Mouse (Mus musculus) left cerebral cortex, postnatal 25 days (tissue): Measurements from ENCODE around the gene Triobp. TPM values are rescaled to one million over a fixed set of nuclear protein-coding genes. Genes with fewer than 3 reads are reported as not detected.

Experiments used
- DNase-seq, 2 experiments: peaks; one replicate each; pipeline ENCODE4 v3.0.0; 2022; ENCODE audit warnings: low spot score in 2 of 2, mixed read lengths in 1 of 2
- intact Hi-C: fragments of 180-260 bp; cut with DNase I; formaldehyde crosslinking; loops from one replicate; pipeline ENCODE4 v1.15.1; 2025
- total RNA-seq, 2 experiments: library from RNA; stranded (reverse); gene quantifications; 2 replicates each; pipeline ENCODE4 v1.2.3; 2021

Gene Triobp
- total RNA-seq, 2 experiments from 2014 or later: 16.4 to 16.8 TPM

DNA sequence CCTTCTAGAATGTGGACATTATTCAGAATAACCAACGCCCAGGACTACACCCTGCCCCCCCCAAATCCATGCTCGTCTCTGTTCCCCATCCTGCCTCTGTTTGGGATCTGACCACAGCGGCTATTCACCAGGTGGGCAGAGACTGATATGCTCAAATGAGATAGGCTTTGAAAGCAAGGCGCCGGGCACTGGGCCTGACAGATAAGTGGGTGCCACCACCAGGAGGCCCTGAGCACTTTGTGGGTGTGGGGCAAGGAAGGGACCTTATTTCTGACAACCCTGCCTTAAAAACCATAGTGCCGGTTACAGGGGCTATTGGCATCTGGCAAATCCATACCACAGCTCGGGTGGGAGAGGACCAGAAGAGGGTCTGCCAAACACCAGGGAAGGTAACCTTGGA lies 24.8 kb upstream of the Triobp start:
- intact Hi-C loops: no loop called here
- DNase-seq: no peak

DNA sequence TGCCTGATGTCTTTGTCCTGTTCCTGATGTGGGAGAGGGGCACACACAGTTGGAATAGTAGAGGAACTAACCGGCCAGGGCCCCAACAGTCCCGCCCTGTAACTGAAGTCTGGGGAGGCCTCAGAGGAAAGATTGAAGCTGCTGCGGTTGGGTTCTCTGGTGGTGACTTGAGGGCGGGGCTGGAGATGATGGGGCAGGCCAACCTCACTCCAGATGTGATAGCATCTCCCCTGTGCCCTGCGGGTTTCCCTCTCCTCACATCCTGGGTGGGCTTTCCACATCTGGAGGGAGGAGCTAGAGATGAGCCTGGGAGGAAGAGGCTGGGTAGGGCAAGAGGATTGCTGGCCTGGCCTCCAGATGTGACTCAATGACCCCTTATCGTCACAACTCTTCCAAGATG lies 23.9 kb upstream of the Triobp start:
- DNase-seq: no peak
- intact Hi-C loops: no loop called here

DNA sequence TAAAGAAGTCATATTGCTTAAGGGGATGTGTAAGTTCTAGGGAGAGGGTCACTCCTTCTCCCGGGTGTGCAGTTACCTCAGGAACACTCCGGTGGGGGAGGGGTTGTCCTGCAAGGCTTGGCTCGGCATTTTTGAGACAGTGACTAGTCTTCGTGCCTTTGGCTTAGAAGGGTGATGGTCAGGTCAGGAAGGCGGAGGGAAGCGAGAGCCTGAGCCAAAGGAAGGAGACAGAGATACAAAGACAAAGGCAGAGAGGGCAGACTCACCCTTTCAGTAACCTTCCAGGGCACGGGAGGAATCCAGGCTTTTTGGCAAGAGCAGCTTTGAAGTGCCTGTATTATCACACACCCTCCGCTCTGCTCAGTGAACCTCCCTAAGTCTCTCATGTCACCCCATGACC lies 22.4 kb upstream of the Triobp start:
- no peak for DNase-seq
- intact Hi-C loops: no loop called here

DNA sequence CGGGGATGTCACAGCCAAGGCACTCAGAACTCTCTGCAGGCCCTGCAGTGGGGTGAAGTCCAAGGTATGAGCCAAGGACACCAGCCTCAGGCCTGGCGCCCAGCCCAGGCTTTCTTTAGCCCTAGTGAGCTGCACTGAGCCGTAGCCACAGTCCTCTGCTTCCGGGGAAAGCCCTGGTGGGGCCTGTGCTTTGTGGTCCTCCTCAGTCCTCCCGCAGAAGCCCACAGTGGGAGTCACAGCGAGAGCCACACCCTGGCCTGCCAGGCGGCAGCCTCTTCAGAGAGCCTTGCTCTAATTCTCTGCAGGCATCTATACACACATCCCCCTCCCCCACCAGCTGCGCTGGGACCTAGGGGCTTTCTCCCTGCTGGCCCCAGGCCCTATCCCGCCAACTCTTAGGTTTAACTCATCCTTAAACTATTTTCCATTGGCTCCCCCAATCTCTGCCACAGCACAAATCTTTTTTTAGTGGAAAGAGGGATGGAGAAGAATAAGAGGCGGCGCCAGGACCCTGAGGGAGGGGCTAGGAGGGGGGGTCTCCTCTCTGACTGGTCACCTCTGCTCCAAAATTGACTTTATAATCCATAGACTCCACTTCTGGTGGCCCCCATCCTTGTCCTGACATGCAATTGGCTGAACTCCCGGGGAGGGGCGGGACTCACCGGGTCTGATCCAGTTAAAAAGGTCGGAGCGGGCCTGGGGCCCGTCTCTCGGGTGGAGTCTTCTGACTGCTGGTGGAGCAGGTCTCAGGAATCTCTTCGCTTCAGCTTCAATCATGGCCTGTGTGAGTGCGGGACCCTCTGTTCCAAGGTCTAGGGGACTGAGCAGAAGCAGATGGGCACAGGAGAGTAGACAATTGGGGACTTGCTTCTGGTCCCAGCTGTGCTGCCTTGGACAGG lies 21.3 kb upstream of the Triobp start, which contains the start of gene Lgals1:
Gene Lgals1, plus strand, starts transcription at position 705 of the 899 bp plus-strand sequence.
- intact Hi-C loops: no loop called here
- DNase-seq: peak; percentile 50 to 54

DNA sequence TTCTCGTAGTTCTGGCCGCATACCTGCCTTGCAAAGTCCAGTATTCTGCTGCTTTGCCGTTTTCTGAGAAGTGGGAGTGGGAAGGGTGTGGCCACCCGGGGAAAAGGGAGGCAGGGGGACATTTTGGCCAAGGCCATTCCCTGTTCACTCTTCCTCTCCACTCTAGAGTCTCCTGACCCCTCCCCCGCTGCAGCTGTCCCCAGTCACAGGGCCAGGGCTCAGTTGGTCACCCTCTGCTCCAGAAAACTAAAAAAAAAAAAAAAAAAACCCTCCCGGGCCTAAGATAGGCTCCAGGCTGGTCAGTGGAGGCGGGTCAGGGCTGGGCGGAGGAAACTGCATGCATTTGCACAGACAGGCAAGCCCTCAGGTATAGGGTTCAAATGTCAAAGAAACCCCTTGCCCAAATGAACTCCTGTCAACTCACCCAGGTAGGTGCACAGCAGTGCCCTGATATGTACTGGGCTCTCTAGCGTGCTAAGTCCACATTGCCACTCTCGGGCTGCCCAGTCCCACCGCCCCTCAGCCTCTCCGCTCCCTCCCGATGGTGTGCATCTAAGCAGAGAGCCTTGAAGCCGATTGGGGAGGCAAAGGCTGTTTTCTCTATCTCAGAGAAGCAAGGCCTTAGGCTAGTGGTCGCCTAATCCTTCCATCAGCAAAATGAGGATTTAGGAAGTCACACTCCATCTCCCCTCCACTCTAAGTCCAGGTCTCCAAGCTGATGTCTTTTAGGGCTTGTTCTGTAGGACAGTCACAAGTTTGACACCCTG lies 20.3 kb upstream of the Triobp start:
- DNase-seq: no peak
- intact Hi-C loops: no loop called here

DNA sequence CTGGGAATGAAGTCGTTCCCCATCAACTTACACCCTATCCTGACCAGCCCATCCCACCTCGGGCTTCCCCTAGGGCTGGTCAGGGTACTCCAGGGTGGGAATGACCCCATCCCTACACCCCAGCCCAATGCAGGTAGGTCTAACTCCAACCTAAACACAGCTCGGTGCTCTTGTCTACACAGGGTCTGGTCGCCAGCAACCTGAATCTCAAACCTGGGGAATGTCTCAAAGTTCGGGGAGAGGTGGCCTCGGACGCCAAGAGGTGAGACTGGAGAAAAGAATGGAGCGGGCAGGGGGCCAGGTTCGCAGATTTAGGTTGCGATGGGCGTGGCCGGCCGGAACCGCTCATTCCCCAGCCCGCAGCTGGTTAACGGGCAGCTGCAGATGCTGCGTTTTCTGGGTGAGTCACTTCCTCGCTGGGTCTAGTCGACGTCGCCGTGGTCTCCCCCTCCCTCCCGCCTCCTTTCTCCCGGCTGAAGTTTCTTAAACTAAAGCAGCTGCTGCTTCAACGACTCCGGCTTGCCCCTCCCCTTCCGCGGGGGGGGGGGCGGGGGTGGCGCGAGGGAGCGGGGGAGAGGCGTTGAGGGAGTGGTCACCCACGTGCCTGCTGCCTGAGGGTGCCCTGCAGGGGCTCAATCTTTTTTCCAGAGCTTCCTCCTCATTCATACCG lies 19.6 kb upstream of the Triobp start:
- DNase-seq: peak; percentile 45 to 78
- intact Hi-C loops: no loop called here

DNA sequence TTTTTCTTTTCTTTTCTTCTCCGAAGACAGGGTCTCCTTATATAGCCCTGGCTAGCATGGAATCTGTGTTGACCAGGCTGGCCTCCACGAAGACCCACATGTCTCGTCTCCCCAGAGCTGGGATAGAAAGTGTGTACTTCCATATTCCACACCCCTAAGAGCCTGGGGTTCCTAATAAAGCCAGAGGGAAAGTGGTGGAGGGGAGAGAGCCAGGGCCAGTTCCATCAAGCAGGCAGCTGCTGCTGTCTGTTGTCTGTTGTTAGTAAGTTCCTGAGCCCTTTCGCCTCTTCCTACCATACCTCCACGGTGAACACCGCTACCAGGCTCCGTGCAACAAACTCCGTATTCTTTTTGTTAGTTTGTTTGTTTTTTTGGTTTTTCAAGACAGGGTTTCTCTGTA lies 19.0 kb upstream of the Triobp start:
- DNase-seq: no peak
- intact Hi-C loops: no loop called here

DNA sequence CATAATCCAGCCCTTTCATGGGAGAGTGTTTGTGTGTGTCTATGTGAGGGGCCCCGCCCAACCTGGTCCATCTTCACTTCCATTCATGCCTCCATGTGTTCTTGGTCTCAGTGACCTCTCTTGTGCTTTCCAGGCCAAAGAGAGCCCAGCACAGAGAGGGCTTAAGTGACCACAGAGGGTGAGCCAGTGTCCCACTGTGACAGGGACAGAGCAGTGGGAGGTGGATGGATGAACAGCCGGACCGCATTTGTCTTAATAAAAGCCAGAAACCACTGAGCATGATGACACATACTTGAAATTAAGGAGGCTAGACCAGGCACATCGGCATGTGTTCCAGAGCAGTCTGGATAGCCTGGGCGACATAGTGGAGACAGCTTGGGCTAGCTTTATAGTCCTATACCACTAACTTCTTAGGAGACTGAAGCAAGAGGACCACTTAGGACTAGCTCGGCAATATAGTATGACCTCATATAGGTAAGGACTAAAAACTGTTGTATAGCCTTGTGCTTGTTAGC lies 17.3 kb upstream of the Triobp start:
- DNase-seq: no peak
- intact Hi-C loops: no loop called here

DNA sequence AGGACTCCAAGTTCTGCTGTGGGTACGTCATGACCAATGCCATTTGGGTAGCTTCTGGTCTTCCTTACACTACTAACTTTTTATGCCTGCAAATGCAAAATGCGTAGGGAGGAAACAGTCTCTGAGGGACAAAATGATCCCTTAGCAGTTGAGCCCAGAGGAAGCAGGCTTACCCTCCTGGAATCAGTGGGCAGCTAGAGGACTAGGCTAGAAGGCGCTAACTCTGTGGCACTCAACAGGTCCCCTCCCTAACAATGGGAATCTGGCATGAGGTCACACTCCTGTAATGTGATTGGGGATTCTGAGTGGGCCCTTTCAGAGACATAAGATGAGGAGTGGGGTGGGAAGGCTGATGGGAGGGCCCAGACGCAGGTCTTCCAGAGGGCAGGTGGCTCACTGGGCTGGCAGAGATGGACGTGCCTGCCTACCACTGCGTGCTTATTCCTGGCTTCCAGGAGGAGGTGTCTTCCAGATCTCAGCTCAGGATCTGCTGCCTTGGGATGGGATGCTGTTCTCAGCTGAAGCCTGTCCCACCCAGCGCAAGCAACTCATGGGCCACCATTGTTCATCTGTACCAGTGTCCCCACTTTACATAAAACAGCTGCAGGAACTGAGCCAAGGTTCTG lies 16.6 kb upstream of the Triobp start:
- no peak for DNase-seq
- intact Hi-C loops: no loop called here

DNA sequence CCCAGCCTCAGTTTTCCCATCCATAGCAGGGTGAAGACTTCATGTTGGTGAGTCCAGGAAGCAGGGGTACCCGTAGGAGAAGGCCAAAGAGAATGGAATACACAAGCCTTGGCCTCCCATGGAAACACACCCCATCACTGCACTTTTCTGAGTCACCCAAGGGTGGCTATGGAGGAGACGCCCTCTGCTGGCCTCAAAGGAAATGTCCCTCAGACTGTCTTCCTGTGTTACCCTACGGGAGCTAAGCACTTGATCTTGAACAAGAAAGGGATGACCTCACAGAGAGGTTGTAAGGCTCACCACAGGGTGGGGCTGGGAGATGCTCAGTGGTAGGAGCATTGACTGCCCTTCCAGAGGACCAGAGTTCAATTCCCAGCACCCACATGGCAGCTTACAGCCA lies 15.9 kb upstream of the Triobp start:
- intact Hi-C loops: no loop called here
- no peak for DNase-seq

DNA sequence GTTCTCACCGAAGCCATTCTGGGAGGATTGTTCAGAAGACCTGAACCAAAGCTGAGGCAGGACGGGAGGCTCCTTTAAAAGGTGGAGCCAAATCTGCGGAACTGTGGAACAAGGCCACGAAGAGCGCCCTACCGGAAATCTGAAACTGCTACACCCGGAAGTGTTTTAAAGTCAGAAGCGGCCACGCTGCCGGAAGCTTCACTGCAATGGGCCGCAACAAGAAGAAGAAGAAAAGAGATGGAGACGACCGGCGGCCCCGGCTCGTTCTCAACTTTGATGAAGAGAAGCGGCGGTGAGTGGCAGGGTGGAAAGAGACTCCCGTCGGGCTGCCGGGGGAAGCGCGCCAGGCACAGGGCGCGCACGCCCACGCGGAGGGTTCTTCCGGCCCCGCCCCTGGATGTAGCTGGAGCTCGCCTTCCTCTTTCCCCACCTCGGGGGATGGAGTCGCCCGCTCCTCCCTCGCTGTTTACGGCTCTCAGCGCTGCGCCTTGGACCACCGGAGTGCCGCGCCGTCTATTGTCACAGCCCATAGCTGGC lies 12.7 kb upstream of the Triobp start, which contains the start of gene Nol12:
Gene Nol12, plus strand, starts transcription at position 150 of the 537 bp plus-strand sequence.
- intact Hi-C loops: no loop called here
- peak; percentile 87 to 92 for DNase-seq

DNA sequence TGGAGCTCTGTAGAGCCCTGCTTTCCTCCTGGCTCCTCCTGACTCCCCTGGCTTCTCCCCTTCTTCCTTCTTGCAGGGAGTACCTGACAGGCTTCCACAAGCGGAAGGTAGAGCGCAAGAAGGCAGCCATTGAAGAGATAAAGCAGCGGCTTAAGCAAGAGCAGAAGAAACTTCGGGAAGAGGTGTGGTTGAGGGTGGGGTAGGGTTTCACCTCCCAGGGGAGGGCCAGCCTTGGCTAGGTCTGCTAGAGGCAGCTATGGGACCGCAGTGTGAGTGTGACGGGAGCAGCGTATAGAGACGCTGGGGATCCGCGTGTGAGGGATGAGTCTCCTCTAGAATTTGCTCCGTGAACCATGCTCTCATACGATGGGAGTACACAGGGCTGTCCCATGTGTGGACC lies 11.1 kb upstream of the Triobp start:
- no peak for DNase-seq
- intact Hi-C loops: no loop called here

DNA sequence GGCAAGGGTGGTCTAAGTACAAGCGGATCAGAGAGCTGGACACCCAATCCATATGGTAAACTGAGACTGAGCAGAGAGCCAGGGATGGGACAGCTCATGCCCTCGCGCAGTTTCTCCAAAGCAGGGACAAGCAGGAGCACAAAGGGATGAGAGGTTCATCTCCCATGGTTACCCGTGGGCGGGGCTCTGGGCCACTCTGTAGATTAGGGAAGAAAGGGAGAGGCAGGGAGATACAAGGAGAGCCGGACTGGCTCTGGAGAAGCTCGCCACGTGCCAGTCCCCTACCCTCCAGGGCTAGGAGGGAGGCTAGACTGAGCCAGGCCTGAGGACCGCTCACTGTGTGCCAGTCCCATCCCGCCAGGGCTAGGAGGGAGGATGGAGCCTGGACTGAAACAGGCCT lies 10.2 kb upstream of the Triobp start:
- no peak for DNase-seq
- intact Hi-C loops: no loop called here

DNA sequence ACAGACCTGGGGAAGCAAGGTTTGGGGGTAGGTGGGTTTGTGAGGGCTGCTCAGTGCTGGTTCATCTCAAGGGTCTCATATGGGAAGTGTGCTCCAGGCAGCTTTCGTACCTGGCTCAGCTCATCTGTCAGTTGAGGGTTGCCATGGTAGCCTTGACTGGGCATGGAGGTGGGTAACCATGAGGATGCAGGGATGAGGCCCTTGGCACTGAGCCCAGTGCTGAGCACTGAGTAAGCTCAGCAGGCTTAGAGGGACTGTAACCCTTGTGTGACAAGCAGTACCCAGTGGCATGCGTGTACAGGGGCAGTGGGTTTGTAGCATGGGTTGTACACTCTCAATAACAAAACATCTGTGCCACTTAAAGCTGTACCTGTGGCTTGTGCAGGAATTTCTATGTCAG lies 9.6 kb upstream of the Triobp start:
- intact Hi-C loops: no loop called here

DNA sequence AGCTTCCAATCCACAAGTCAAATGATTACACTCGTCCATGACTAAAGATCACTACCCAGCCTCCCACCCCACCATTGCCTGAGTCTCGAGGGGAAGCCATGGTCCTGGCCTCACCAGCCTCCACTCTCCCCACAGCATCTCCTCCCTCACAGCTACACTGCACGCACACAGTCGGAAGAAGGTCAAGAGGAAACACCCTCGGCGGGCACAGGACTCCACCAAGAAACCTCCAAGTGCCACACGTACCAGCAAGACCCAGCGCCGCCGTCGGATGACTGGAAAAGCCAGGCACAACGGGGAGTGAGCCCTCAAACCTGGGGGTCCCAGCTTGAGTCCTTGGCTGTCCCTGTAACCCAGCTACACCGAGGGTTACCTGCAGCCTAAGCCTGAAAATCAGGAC lies 7.2 kb upstream of the Triobp start:
- no peak for DNase-seq
- intact Hi-C loops: no loop called here

More for the DNA sequence above, 9.6 kb upstream of the Triobp start:
- no peak for DNase-seq

DNA sequence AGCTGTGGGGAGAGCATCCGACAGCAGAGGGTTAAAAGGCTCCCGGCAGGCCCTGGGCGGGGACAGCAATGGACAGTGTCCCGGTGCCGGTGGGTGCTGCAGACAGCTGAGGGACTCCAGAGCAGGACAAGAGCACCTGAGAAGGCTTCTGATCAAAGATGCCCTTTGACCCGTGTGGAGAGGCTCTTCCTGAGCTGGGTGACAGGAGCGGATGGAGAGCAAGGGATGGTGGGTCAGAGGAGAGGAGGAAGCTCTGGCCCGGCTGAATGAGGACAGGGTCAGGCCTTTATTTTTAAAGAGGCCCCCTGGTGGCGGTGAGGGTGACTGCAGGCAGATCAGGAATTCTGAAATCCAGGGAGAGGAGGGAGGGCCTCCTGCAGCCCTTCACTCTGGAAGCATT lies 4.9 kb upstream of the Triobp start:
- peak; percentile 76 to 78 for DNase-seq
- intact Hi-C loops: loop anchor here (1.0 kb wide), 1 partner anchor 27 kb away; no protein-coding TSS in a partner anchor

DNA sequence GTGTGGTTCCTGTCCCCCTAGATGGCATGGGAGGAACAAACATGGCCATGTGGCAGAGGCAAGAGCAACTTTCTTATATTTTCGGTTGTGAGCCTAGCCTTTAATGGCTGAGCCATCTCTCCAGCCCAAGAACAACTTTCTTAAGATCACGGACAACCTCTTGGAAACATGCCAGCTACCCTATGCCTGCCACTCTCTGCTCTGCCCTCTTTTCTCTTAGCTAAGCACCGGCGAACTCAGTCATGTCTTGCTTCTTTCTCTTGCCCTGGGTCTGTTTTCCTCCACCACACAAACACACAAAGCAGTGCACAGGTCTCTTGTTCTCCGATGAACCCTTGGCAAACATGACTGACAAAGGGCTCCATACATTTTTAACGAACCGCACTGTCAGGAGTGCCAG lies 1.3 kb upstream of the Triobp start:
- DNase-seq: no peak
- intact Hi-C loops: no loop called here

DNA sequence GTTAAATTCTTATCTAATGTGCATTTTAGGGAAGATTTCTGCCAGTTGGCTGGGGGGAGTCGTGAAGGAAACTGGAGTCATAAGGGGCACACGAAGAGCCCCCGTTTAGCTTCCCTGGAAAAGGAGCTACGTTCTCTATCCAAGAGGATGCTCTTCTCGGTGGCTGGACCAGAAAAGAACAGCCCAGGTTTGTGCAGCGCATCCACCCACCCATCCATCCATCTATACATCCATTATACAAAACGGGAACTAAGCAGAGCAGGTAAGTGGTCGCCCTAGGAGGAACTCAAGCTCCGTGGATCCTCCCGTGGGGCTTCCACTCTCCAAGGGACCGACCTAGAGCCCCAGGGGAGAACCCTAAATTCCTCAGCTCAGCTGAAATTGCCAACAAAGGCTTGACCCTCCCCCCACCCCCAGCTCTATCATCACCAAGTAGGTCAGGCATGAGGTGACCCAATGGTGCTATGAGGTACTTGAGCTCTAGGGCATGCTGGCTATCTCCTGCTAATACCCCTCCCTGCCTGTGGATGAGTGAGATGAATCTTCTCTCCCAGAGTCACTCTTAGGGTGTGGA lies 715 bp downstream of the Triobp start:
- intact Hi-C loops: no loop called here
- DNase-seq: no peak

DNA sequence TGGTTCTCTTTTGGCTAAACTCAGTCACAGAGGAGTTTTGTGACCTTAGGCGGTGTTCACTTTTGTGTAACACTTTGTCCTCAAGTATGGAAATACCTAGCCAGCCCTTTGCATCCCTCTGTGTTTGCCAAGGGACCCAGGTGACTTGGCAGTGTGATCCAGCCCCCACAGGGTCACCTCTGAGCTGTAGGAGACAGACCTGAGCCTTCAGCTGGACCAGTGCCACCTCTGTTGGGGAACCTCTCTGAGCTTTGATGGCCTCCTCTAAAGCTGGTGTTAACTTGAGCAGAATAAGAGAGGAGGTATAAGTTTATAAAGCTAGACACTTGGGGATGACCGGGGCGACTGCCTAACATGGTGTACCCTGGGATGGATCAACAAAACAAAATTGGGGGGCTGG lies 1.4 kb downstream of the Triobp start:
- intact Hi-C loops: no loop called here
- DNase-seq: no peak
